Mouse (Mus musculus) liver, adult (tissue): ENCODE data around the gene Zmat3.

Experiments
- GATA4 ChIP-seq: IDR thresholded peaks from 2 replicates; pipeline ENCODE4 v1.6.1; 2014; ENCODE audit warnings: mild to moderate bottlenecking, low read length; ENCODE audit not compliant: insufficient replicate concordance

The Zmat3 gene

DNA sequence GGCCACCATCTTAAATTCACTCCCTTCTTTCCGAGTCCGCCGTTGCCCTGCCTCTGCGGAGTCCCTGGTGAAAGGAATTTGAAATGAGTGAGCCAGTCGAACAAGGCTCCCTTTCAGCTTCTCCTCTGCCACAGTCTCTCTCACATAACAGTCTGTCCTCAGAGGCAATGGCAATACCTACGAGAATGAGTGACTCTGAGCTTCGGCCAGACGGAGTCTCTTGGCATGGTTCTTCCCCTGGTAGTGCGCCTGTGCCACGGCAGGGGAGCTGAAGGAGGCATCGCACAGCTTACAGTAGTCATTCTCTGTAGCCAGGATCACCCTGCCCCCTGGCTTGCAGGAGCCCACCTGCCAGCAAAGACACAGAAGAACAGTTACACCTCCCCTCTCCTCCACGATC, 22.4 kb downstream of the Zmat3 start:
- TF ChIP-seq GATA4: no peak

DNA sequence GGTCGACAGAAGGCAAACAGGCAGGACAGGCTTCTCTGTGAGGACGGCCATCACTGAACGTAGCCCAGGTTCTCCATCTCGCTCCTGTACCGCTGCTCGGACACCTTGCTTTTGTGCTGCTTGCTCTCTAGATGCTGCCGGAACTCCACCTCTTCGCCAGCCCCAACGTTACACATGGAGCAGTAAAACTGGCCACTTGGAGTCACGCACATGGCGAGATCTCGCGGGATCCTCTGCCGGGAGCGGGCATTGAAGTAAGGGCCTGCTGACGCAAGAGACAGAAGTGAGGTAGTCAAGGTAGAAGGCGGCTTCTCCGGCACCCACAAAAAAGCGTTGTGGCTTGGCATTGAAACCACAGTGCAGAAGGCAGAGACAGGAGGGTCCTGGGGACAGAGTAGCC, 24.4 kb downstream of the Zmat3 start:
- TF ChIP-seq GATA4: no peak

DNA sequence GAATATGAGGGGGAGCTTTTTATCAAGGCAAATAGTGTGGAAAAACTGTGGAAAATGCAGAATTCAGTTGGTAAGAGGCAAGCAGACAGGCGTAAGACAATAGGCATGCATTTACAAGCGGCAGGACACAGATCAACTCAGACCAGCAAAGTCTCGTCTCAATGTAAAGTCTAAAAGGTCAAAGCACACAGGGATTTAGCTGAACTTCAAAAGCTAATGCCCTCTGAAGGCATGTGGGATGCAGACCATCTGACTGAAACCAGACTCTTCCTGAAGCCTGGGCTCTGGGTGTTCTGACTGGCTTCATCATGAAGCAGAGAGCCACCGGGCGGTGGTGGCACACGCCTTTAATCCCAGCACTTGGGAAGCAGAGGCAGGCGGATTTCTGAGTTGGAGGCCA, 27.6 kb downstream of the Zmat3 start:
- TF ChIP-seq GATA4: no peak

DNA sequence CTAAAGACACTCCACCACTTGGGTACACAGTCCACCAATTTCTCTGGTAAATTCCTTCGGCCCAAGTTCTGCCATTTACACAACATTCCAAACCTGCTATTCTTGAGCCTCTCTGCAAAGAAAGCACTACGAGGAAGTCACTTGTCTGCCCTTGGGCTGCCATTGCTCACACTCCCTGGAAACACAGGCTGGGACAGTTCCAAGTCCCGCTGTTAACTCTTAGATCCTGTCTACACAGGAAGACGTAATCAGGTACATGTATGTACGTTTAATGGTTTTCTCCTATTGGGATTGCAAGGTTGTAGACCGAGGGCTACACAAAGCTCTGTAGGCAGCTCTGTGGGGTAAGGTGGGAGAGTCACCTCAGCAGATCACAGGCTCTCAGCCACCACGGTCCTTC, 28.0 kb downstream of the Zmat3 start:
- no peak for TF ChIP-seq GATA4

DNA sequence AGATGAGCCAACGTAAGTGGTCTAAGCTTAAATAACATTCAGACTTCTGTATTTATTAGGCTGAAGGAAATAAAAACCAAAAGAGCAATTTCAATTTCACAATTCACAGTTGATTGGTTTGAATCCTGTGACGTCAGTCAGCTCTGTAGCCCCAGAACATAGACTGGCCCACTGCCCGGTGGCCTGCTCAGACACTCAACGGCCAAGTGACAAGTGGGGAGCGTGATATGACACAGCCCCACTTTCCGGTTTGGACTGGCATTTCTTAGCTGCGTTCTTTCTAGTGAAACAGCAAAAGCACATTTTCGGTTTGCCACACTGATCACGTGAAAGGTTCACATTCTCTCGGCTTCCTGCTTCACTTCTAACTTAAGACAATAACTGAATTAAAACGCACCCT, 30.9 kb downstream of the Zmat3 start:
- TF ChIP-seq GATA4: no peak

DNA sequence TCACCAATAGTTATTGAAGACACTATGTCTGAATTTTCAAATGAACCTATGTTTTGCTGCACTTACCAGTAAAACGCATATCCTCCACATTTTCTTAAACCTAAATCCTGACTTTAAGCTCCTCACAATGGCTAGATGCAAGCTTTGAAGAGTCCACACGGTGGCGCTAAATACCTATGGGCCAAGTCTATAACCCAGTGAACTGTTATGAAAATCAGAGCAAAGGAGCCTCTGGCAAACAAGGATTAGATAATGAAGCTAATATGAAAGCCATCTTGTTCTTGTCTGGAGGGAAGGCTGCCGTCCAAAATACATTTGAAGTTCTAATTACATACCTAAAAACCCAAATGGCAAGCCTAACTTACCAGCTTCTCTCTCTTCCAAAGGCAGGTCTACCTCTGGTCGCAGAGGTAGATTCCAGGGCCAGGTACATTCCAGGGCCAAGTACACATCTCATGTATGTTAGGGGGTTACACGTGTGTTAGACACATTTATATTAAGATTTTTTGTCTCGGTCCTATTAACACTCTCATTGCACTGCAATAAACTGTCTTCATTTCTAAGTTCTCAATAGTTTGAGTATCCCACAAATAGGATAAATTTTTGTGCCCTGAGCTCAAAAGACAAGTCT, 32.2 kb downstream of the Zmat3 start:
- TF ChIP-seq GATA4: no peak

DNA sequence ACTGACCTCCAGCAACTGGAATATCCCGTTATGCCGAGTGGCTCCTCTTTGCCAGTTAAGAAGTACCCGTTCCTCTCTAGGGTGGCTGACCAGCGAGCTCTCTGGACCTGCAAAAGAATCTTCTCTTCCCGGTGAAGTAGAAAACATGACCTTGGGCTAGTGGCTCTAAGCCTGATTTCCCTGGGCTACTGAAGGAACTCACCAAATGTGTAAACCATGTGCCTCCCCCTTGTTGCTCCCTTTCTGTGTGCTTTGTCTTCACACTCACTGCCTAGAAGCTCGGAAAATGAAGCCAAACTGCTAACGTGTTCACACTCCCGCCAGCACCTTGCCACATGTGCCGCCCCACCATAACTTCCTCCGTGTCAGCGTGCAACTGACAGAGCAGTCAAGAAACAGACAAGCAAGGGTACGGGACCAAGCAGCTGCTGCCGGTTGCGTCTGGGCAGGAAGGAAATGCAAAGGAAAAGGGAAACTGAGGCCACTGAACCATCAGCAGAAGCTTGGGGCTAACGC, 47.9 kb downstream of the Zmat3 start:
- no peak for TF ChIP-seq GATA4

DNA sequence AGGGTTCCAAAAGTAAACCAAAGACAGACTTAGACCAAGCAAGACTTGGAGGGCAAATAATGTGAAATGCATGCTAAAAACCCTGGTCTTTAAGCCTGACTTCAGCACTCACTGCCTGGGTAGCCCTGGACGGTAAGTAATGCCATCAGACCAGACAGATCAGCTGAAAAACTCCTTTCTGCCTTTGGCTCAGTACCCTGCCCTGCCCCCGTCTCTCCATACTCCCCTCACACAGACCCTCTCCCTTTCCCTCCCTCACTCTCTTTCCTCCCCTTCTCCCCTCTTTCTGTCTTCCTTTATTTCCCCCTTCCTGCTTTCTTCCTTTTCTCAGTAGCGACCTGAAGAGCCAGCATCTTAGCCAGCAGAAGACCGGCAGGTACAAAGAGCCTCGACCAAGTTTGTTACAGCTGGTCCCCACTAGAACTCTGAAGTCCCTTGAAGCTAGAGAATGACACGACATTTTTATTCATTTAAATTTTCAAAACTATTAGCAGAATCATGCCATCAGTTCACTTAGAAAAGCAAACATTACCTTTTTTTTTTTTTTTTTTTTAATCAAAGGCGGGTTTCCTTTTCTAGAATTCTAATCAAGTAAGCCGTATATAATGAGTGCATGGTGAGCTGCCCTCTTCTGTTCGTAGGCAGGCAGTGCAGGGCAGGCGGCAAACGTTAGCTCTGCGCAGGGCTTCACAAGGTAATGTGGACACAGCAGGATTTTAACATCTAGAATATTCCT, 48.5 kb downstream of the Zmat3 start:
- TF ChIP-seq GATA4: no peak

DNA sequence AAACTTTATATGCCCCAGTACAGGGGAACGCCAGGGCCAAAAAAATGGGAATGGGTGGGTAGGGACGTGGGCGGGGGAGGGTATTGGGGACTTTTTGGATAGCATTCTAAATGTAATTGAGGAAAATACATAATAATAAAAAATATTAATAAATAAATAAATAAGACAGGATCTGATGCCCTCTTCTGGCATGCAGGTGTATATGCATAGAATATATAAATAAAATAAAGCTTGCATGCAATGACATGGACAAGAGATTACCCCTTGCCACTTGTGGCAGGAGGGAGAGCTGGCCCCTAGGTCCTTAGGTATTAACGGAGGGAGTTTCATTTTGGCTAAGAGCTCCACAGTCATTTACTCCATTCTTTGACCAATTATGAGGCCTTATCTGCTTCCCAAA, 51.1 kb downstream of the Zmat3 start:
- TF ChIP-seq GATA4: no peak

DNA sequence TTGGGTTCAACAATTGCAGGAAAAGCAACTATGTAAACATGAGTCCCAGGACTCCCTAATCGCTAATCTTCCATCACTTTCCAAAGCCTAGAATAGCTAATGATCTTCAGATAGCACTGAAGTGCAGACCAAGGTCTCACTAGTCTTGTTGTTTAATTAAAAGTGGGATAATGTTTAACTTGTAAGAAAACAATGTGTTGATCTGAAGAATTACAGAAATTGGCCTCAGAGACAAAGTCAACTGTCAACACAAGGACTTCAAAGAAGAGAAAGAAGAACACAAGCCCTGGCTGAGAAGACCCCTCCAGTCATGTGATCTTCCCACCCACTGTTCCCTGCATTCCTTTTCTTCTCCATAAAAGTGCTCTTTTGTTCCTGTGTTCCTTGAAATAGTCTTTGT, 61.6 kb downstream of the Zmat3 start:
- TF ChIP-seq GATA4: no peak

DNA sequence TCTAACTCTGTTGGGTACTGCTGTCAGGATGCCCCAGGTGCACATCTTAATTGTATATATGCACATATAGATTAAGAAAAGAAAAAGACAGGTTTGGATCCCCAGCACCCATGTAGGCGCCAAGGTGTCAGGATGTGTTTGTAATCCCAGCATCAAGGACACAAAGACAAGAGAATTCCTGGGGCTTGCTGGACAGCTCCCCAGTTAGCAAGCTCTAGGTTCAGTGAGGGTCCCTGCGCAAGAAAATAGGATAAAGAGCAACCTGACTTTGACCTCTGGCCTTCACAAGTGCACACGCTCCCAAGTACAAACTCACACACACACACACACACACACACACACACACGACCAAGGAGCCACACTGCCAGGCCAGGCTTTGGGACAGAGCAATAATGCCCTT, 73.8 kb downstream of the Zmat3 start:
- TF ChIP-seq GATA4: no peak
